Mouse (Mus musculus): ENCODE data around the gene Ces1e. TPM values are rescaled to one million over a fixed set of nuclear protein-coding genes. Genes with fewer than 3 reads are reported as not detected.

The Ces1e gene
- polyA plus RNA-seq, 1 experiment from 2014 or later, result not detected

Other genes with a start within 250 kb of the Ces1e start
- not detected in 2 replicates for gene Ces1a, start 181.4 kb downstream of the Ces1e start, polyA plus RNA-seq (2014; fragmentation: Nextera tagmentation; extraction: Ambion mirVana)
- not detected in 2 replicates for gene Ces1b, start 149.6 kb downstream of the Ces1e start, polyA plus RNA-seq (2014; fragmentation: Nextera tagmentation; extraction: Ambion mirVana)
- not detected in 2 replicates for gene Ces1c, start 98.3 kb downstream of the Ces1e start, polyA plus RNA-seq (2014; fragmentation: Nextera tagmentation; extraction: Ambion mirVana)
- not detected in 2 replicates for gene Ces1d, start 31.8 kb downstream of the Ces1e start, polyA plus RNA-seq (2014; fragmentation: Nextera tagmentation; extraction: Ambion mirVana)
- gene Ces1f, start 50.1 kb upstream of the Ces1e start, polyA plus RNA-seq (2014; fragmentation: Nextera tagmentation; extraction: Ambion mirVana), result not detected in 2 replicates
- not detected in 2 replicates for gene Ces1g, start 107.7 kb upstream of the Ces1e start, polyA plus RNA-seq (2014; fragmentation: Nextera tagmentation; extraction: Ambion mirVana)
- gene Ces1h, start 150.1 kb upstream of the Ces1e start, polyA plus RNA-seq (2014; fragmentation: Nextera tagmentation; extraction: Ambion mirVana), result not detected in 2 replicates